ENCODE assay signal across 10 mouse cellular contexts in the genomic region with DNA sequence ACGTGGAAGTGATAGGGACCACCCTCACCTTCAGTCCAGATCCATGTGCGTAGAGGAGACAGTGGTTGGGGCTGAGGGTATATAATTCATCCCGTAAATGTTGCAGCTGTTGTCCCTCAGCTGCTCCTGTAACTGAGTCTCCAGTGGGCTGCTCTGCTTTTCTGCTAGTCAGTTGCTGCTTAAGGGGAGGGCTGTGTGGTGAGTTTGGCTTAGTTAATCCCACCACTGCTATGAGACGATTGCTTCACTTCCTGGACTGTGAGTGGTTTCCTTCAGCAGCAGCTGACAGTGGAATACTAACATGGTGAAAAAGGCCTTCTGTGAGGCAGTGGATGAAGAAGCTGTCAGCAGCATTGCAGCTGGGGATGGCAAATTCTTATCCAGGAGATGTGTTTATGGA. TPM values are rescaled to one million over a fixed set of nuclear protein-coding genes. Genes with fewer than 3 reads are reported as not detected.
A peak's percentile ranks its signal among the peaks of the same experiment; 100 is the strongest.
DNase-seq lines count a peak whose midpoint lies in the region; ATAC-seq lines count a peak whose summit lies in the region.
"Had no signal": no experiment of that assay in that cellular context is flagged by ENCODE, and none has a peak within 500 bp of the region (broad histone marks: within the 10 kb centered on the region; RNA-seq: fewer than 3 reads in every experiment).

No protein-coding gene starts in this region.

- no peaks in the 10 kb centered on the region for H3K9me3 ChIP-seq in embryonic facial prominence, embryonic 13.5 days
- no peaks in the 10 kb centered on the region for H3K9me3 ChIP-seq in embryonic facial prominence, embryonic 10.5 days
- no peaks in the 10 kb centered on the region for H3K9me3 ChIP-seq in lung, embryonic 15.5 days
- H3K9me3 ChIP-seq in intestine, embryonic 15.5 days = no peaks in the 10 kb centered on the region
- H3K9me3 ChIP-seq in stomach, embryonic 14.5 days (ENCODE audit: control insufficient read depth, low read depth, low read length) = no peaks in the 10 kb centered on the region

- H3K4me2 ChIP-seq in embryonic facial prominence, embryonic 13.5 days = no peak overlapping the region
- H3K4me2 ChIP-seq in lung, embryonic 15.5 days = no peak overlapping the region
- no peak overlapping the region for H3K4me2 ChIP-seq in intestine, embryonic 15.5 days (replicated peaks)
- H3K4me2 ChIP-seq in stomach, embryonic 14.5 days (replicated peaks; ENCODE audit: low read depth, low read length) = no peak overlapping the region

- no peak overlapping the region for H3K4me3 ChIP-seq in embryonic facial prominence, embryonic 13.5 days
- H3K4me3 ChIP-seq in embryonic facial prominence, embryonic 10.5 days = no peak overlapping the region
- no peak overlapping the region for H3K4me3 ChIP-seq in lung, embryonic 15.5 days
- H3K4me3 ChIP-seq in intestine, embryonic 15.5 days (replicated peaks) = no peak overlapping the region
- no peak overlapping the region for H3K4me3 ChIP-seq in stomach, embryonic 14.5 days (ENCODE audit: low read depth, low read length)

- WGBS in embryonic facial prominence, embryonic 13.5 days = 51% methylated on average over 4 of the region's 4 CpGs
- WGBS in embryonic facial prominence, embryonic 10.5 days = 75% methylated on average over 4 of the region's 4 CpGs
- WGBS in lung, embryonic 15.5 days = 28% methylated on average over 4 of the region's 4 CpGs
- WGBS in intestine, embryonic 15.5 days = 19% methylated on average over 4 of the region's 4 CpGs
- 24% methylated on average over 4 of the region's 4 CpGs for WGBS in stomach, embryonic 14.5 days

- no peak overlapping the region for H3K9ac ChIP-seq in embryonic facial prominence, embryonic 13.5 days
- no peak overlapping the region for H3K9ac ChIP-seq in lung, embryonic 15.5 days
- H3K9ac ChIP-seq in intestine, embryonic 15.5 days = no peak overlapping the region
- H3K9ac ChIP-seq in stomach, embryonic 14.5 days (replicated peaks; ENCODE audit: low read depth, low read length) = no peak overlapping the region

- ATAC-seq in embryonic facial prominence, embryonic 13.5 days (ENCODE audit: insufficient number of reproducible peaks, insufficient read depth, low FRiP score, low TSS enrichment, low read depth) = no peak
- ATAC-seq in lung, embryonic 15.5 days (ENCODE audit: borderline replicate concordance, extremely low read depth, low FRiP score, low TSS enrichment) = peak; percentile 87
- ATAC-seq in intestine, embryonic 15.5 days = peak; percentile 72
- ATAC-seq in stomach, embryonic 14.5 days (ENCODE audit: insufficient number of reproducible peaks, insufficient read depth, low FRiP score, low read depth) = peak; percentile 75; the same call in 1 of the 2 replicates
- no peak for ATAC-seq in erythroblast, adult 5-6 weeks (replicated peaks; ENCODE audit: low FRiP score, poor library complexity, severe bottlenecking)

- H3K27me3 ChIP-seq in embryonic facial prominence, embryonic 13.5 days = no peaks in the 10 kb centered on the region
- no peaks in the 10 kb centered on the region for H3K27me3 ChIP-seq in embryonic facial prominence, embryonic 10.5 days (replicated peaks; ENCODE audit: low read depth, poor library complexity, severe bottlenecking)
- no peaks in the 10 kb centered on the region for H3K27me3 ChIP-seq in lung, embryonic 15.5 days
- H3K27me3 ChIP-seq in intestine, embryonic 15.5 days (replicated peaks) = no peaks in the 10 kb centered on the region
- H3K27me3 ChIP-seq in stomach, embryonic 14.5 days (ENCODE audit: control insufficient read depth, insufficient read depth, low read length) = no peaks in the 10 kb centered on the region

- DNase-seq in embryonic facial prominence, embryonic 10.5 days (ENCODE audit: low spot score) = no peak
- no peak for DNase-seq in lung, postnatal 14 days
- DNase-seq in adrenal gland, postnatal 14 days = no peak
- DNase-seq: gastrocnemius, postnatal 10 days; kidney, adult 11 months had no signal

- no peaks in the 10 kb centered on the region for H3K36me3 ChIP-seq in embryonic facial prominence, embryonic 13.5 days
- H3K36me3 ChIP-seq in embryonic facial prominence, embryonic 10.5 days (replicated peaks) = no peaks in the 10 kb centered on the region
- H3K36me3 ChIP-seq in lung, embryonic 15.5 days = no peaks in the 10 kb centered on the region
- H3K36me3 ChIP-seq in intestine, embryonic 15.5 days = no peaks in the 10 kb centered on the region
- no peaks in the 10 kb centered on the region for H3K36me3 ChIP-seq in stomach, embryonic 14.5 days (ENCODE audit: control insufficient read depth, insufficient read depth, low read length)

- peaks cover 12% of the 10 kb centered on the region for H3K4me1 ChIP-seq in embryonic facial prominence, embryonic 13.5 days
- peaks cover 24% of the 10 kb centered on the region for H3K4me1 ChIP-seq in embryonic facial prominence, embryonic 10.5 days
- H3K4me1 ChIP-seq in lung, embryonic 15.5 days = peaks cover 28% of the 10 kb centered on the region
- peaks cover 13% of the 10 kb centered on the region; the same call in 1 of the 2 replicates for H3K4me1 ChIP-seq in intestine, embryonic 15.5 days (replicated peaks)
- peaks cover 15% of the 10 kb centered on the region for H3K4me1 ChIP-seq in stomach, embryonic 14.5 days (ENCODE audit: control insufficient read depth, insufficient read depth, low read length)

- H3K27ac ChIP-seq in embryonic facial prominence, embryonic 13.5 days = peak overlapping the region; percentile 48; the same call in 1 of the 2 replicates
- no peak overlapping the region for H3K27ac ChIP-seq in embryonic facial prominence, embryonic 10.5 days (replicated peaks)
- peak overlapping the region; percentile 82 for H3K27ac ChIP-seq in lung, embryonic 15.5 days
- peak overlapping the region; percentile 60 for H3K27ac ChIP-seq in intestine, embryonic 15.5 days
- H3K27ac ChIP-seq in stomach, embryonic 14.5 days (ENCODE audit: low read length) = peak overlapping the region; percentile 72

RNA-seq across cellular contexts. Expression of a gene that starts 33.0 kb away (rescaled TPM):
- 17.6 and 19.7 TPM in 2 replicates for polyA plus RNA-seq in embryonic facial prominence, embryonic 13.5 days (2015; fragmentation: Nextera tagmentation; extraction: Ambion mirVana)
- polyA plus RNA-seq in embryonic facial prominence, embryonic 10.5 days (2016; fragmentation: Nextera tagmentation; extraction: Ambion mirVana) = 7.3 and 8.7 TPM in 2 replicates
- 30.2 and 31.2 TPM in 2 replicates for polyA plus RNA-seq in lung, embryonic 15.5 days (2015; fragmentation: Nextera tagmentation; extraction: Ambion mirVana)
- polyA plus RNA-seq in intestine, embryonic 15.5 days (2015; fragmentation: Nextera tagmentation; extraction: Ambion mirVana) = 17.0 and 17.7 TPM in 2 replicates
- 32.5 and 35.8 TPM in 2 replicates for polyA plus RNA-seq in stomach, embryonic 14.5 days (2014; fragmentation: Nextera tagmentation; extraction: Ambion mirVana)
- 27.0 and 37.1 TPM in 2 replicates for total RNA-seq in erythroblast, adult 5-6 weeks (2015; ENCODE audit: low replicate concordance)
- total RNA-seq in erythroblast, adult 5-6 weeks (2017; ENCODE audit: low replicate concordance) = 18.7 and 24.3 TPM in 2 replicates
- 33.5 and 36.1 TPM in 2 replicates for total RNA-seq in adrenal gland, postnatal 14 days (2021)

Comparison
In these comparisons a context has a peak if more than half of its experiments do, and no peak if none do; other contexts are left out.
1. ATAC-seq: peak in lung, embryonic 15.5 days (single experiment), intestine, embryonic 15.5 days (single experiment) and stomach, embryonic 14.5 days (single experiment); none in embryonic facial prominence, embryonic 13.5 days (single experiment) and erythroblast, adult 5-6 weeks (single experiment).